Mouse (Mus musculus) heart, postnatal 14 days (tissue): ENCODE measurements around the gene Col6a3. TPM values are rescaled to one million over a fixed set of nuclear protein-coding genes. Genes with fewer than 3 reads are reported as not detected.

Experiments
- DNase-seq, 2 experiments: peaks; one replicate each; pipeline ENCODE4 v3.0.0; 2021 to 2022
- intact Hi-C: fragments of 180-260 bp; cut with DNase I; formaldehyde crosslinking; loops from one replicate; pipeline ENCODE4 v1.15.1; 2025
- total RNA-seq, 2 experiments: library from RNA; stranded (reverse); gene quantifications; 2 replicates each; pipeline ENCODE4 v1.2.3; 2021

The Col6a3 gene
- total RNA-seq, 2 experiments from 2014 or later, result 90.3 to 105 TPM

- intact Hi-C loops, result no loop called here
- no peak for DNase-seq
These were observed 42.7 kb downstream of the Col6a3 start for GRCm38 (mm10) chr1:90801067-90801466.

DNA sequence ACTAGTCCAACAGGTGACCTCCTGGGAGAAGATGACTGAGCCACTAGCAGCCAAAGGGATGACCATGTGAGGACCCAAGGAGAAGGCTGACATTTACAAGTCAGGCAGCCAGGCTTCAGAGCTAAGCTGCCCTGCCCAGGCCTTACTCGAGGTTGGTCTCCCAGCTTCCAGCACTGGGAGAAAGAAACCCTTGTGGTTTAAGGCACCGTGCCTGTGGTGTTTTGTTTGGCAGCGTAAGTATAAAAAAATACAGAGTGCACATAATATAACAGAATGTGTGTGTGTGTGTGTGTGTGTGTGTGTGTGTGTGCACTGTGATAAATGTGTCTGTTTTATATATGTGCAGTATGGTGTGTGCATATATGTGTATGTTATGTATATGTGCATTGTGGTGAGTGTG lies 43.3 kb downstream of the Col6a3 start:
- DNase-seq, result no peak
- intact Hi-C loops, result no loop called here

DNA sequence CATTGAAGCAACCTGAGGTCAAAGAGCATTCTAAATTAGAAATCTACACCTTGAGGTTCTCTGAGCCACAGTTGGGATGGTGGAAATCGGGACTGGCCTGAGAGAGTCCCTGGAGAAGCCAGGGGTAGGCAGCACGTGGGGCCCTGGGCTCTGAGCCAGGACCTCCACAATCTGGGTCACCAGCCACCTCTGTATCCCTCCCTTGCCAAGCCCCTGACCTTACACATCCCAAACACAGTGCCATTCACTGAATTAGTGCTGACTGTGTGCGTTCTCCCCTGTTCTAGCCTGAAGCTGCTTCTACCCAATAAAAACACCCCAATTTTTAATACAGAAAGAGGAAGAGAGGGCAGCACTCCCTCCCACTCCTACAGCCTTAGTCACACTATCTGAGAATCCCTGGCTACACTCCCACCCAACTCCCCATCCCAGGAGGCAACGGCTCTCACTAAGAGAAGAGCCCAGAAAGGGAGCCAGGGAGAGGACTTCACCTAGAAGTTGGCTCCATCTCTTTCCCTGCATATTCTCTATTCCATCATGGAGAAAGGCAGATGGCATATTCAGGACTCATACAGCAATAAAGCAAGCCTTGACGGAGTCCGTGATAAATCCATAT lies 46.4 kb downstream of the Col6a3 start:
- peak; percentile 60 to 70 for DNase-seq
- intact Hi-C loops, result no loop called here

- intact Hi-C loops, result no loop called here
These were observed 50.4 kb downstream of the Col6a3 start for GRCm38 (mm10) chr1:90793368-90793767.

DNA sequence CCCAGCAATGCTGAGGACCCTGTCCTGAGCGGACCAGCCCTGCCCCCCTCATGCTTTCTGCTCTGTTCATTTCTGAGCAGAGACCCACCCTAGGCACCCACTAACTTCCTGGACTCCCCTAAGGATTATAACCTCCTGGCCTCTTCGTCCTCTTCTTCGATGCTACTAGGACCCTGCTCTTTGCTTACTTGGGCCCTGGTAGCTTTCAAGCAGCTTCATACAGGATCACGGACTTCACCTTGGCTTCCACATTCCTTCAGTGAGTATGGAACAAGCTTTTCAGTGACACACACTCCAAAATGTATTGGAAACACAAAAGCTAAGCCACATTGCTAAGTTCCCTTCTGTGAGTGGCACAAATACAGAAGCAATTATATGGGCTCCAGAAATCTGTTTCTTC lies 52.8 kb downstream of the Col6a3 start:
- DNase-seq, result no peak
- intact Hi-C loops, result no loop called here

More at GRCm38 (mm10) chr1:90793368-90793767, 50.4 kb downstream of the Col6a3 start:
- DNase-seq, result no peak

DNA sequence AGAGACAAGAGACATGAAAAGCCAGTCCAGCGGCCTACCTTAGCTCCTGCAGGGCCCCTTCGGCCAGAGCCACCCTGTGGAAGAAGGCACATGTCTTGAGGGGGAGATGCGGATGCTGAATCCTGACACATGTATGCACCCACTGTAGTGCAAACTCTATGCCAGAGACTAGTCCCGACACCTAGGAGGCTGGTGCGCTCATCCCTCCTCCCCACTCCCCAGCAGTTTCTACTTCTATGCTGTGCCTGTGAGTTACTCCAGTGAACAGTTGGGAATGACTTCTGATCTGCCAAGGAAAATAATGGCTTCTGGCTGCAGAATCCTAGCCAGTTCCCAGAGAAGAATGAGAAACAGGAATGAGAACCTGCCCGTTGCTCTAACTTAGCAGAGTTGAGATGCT lies 54.3 kb downstream of the Col6a3 start:
- DNase-seq, result no peak
- intact Hi-C loops, result no loop called here

- intact Hi-C loops, result no loop called here
These were observed 63.3 kb downstream of the Col6a3 start for GRCm38 (mm10) chr1:90780446-90780845.

GRCm38 (mm10) chr1:90779072-90779471 lies 64.7 kb downstream of the Col6a3 start:
- intact Hi-C loops, result loop anchor here (5.0 kb wide), 1 partner anchor 63 kb away; the partner anchor contains the start of gene Col6a3
- DNase-seq, result no peak

More at GRCm38 (mm10) chr1:90780446-90780845, 63.3 kb downstream of the Col6a3 start:
- DNase-seq, result no peak

DNA sequence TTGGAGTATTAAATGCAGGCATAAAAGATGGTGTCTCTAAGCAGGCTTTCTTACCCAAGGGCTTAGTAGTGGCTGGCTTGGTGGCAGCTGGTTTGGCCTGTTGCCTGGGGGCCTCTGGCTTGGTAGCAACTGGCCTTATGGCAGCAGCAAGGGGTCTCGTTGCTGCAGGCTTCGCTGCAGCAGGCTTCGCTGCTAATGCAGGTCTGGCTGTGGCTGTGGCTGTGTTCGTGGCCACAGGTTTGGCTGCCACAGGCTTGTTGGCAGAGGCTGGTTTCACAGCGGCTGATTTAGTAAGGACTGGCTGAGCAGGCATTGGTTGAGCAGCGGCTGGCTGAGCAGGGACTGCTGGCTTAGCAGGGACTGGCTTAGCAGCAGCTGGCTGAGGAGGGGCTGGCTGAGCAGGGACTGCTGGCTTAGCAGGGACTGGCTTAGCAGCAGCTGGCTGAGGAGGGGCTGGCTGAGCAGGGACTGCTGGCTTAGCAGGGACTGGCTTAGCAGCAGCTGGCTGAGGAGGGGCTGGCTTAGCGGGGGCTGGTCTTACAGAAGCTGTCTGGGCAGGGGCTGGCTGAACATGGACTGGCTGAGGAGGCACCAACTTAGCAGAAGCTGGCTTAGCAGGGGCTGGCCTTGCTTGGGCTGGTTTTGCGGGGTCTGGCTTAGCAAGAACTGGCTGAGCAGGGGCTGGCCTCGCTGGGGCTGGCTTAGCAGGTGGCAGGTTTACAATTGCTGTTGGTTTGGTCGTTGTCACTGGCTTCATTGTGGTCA lies 68.1 kb downstream of the Col6a3 start:
- DNase-seq, result peak; percentile 54 to 59
- intact Hi-C loops, result loop anchor here (5.0 kb wide), 1 partner anchor 67 kb away; the partner anchor contains the start of gene Col6a3

DNA sequence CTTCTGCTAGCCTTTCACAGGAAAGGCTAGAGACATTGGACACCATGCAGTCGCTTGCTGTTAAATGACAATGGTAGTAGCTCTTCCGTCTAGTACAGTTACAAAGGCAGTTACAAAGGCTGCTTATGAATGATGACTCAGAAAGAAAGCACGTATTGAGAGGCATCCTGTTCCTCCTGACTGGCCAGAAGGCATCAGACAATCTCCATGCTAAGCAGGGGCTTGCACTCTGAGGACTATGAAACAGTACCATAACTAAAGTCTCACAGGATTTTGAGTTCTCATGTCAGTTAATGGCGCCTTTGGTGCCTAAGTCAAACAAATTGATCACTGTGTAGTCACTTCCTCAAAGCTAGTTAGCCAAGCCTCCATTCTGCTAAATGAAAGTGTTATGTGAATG lies 72.6 kb downstream of the Col6a3 start:
- intact Hi-C loops, result no loop called here

GRCm38 (mm10) chr1:90770027-90770426 lies 73.7 kb downstream of the Col6a3 start:
- intact Hi-C loops, result no loop called here
- no peak for DNase-seq

More for the DNA sequence above, 72.6 kb downstream of the Col6a3 start:
- no peak for DNase-seq

DNA sequence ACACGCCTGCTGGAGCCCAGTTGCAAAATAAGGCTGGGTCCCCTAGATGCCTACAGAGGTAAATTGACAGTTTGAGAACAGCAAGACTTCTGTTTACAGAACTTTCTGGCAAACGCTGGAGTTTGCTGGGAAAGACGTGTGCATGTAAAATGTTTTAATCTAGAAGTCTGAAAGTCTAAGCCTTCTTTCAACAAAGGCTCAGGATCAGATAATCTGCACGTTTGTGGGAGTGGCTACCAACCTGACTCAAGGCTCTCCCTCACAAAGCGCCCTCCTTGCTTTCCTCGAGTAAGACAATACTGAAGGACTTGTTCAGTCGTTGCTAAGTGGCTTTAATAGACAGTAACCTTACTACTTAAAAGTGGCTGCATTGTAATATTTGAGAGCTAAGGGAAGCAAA lies 74.5 kb downstream of the Col6a3 start:
- DNase-seq, result no peak
- intact Hi-C loops, result no loop called here

DNA sequence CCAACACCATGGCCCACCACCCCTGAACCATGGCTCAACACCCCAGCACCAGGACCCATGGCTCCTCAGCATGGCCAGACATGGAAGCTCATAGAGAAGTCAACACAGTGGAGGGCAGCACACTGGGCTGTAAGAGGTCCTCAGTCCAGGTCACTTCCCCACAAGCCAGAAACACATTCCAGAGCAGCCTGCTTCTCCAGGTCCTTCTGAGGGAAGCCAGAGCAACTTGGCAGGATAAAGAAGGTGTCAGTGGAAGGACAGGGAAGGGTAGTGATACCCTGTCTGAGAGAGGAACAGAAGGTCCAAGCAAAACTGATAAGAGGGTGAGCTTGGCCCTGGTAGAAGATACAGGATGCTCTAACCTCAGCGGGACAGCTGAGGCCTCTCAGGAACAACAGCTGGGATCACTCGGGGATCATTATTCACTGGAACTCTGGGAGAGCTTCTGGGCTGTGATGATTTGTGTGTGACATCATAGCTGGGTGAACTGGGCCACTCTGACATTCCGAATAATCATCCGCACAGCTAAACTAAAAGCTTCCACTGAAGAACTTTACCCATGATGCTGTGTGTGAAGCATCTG lies 85.6 kb downstream of the Col6a3 start:
- peak in 1 of 2 experiments; percentile 49 for DNase-seq
- intact Hi-C loops, result no loop called here

GRCm38 (mm10) chr1:90753869-90754563 lies 89.8 kb downstream of the Col6a3 start:
- peak; percentile 41 to 63 for DNase-seq
- intact Hi-C loops, result no loop called here

GRCm38 (mm10) chr1:90751221-90751620 lies 92.5 kb downstream of the Col6a3 start:
- intact Hi-C loops, result no loop called here
- no peak for DNase-seq

DNA sequence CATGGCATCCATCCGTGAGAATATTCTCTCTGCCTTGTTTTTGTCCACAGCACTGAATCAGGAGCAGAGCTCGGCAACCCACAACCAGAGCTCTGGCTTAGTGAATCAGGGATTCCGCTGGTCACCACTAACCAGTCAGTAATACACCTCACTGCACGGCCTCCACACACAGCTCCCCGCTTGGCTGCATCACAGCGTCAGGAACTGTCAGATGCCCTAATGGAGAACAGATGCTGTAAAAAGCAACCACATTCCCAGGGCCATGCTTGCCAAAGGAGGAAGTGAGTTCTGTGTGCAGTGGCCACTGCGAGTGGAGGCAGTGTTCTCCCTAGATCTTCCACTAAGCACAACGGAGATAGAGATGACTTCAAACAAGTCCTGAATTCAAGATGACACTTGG lies 93.6 kb downstream of the Col6a3 start:
- intact Hi-C loops, result no loop called here
- DNase-seq, result peak; percentile 49 to 60

- DNase-seq, result no peak
- intact Hi-C loops, result no loop called here
These were observed 95.2 kb downstream of the Col6a3 start for GRCm38 (mm10) chr1:90748544-90748943.

- peak; percentile 36 to 57 for DNase-seq
- intact Hi-C loops, result no loop called here
These were observed 99.8 kb downstream of the Col6a3 start for GRCm38 (mm10) chr1:90743941-90744386.

GRCm38 (mm10) chr1:90743445-90743844 lies 100.3 kb downstream of the Col6a3 start:
- DNase-seq, result no peak
- intact Hi-C loops, result no loop called here

DNA sequence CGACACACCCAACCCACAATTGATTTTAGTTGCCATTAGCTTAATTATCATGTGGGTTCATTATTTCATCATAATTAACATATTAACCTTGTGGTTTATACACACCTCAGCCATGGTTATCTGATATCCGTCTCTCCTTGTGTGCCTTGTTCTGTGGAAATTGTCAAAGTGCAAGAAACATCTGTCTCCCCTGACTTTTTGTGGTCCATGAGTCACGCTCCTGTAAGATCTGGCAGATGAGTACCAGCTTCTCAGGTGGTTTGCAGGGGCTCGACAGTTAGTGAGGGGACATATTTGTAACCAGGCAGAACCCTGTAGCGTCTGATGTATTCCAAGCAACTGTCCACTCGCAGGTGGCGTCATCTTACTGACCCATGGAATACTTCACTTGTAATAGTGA lies 101.1 kb downstream of the Col6a3 start:
- no peak for DNase-seq
- intact Hi-C loops, result no loop called here
